Mouse (Mus musculus) frontal cortex, adult (tissue): ENCODE measurements at regions not wholly inside any gene's neighbourhood (a gene's known extent, or its start where the extent isn't known, plus 50 kb on each side); places are given as distances from the start of the nearest gene placed in this dataset.
A peak's percentile ranks its signal among the peaks of the same experiment; 100 is the strongest.

Experiments
- ATAC-seq: cut with Nextera tagmentation; 2 replicates; pipeline ENCODE4 v1.9.2; 2017; ENCODE audit warnings: mild to moderate bottlenecking, moderate library complexity, mixed read lengths; ENCODE audit not compliant: low TSS enrichment

DNA sequence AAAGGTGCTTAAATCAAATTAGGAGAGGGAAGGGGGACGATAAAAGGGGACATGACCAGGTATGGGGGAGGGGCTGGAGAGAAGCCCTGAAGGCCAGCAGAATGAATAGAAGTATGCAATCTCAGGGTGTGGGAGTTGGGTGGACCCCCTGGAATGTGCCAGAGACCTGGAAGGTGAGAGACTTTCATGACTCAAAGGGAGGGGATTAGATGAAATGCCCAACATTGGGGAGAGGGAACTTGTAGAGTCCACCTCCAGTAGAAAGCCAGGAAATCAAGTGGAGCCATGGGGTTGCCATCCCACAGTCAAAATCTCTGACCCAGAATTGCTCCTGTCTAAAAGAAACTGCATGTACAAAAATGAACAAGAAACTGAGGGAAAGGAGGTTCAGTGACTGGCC, 666.5 kb downstream of the Cps1 start:
- ATAC-seq = no peak

DNA sequence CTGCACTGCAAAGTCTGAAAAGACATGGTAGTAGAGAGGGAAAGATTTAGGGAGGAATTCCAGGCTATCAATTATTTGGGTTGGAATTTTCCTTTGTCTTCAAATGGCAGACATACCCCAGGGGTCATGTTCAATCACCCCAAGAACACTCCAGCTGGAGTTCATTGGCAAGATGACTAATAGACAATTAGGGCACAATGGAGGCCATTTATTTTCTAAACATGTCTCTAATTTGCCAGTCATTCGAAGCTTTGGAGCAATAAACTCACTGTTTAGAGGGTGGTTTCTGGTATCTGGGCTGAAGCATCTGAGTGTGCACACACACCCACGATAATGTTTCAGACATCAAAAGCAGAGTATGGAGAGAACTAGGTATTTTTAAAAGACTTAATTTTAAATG, 672.2 kb downstream of the Cps1 start:
- ATAC-seq = peak; percentile 87

DNA sequence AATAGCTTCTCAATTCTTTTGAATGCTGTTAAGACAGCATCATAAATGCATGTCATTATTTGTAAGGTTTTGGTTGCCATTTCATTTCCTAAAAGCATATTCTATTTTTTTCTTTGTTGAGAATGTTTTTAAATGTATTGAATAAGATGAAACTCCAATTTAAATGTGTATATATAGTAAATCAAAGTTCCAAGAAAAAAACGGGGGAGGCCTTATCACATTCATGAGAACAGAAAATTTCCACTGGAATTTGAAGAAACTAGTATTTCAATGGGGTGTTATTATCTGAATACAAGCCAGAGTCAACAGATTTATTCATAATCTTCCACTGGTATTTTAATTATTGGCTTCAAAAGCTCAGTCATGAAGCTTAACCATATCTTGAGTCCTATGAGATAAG, 672.7 kb downstream of the Cps1 start:
- peak; percentile 53 for ATAC-seq

DNA sequence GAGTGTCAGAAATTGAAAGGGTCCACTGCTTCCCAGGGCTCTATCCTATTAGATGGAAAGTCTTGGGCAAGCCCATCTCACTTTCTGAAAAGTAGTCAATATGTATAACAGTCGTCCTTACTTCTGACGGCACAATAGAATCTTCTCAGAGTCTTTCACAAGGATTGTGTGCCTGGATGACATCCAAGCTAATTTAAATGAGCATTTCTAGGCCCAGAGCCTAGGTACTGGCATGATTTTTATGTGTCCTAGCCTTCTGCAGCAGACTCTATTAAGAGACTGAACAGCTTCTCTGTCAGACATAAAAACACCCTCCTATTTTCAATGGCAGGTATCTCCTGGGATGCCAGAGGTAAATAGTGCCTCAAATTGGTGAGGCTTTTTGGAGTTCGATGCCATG, 680.5 kb downstream of the Cps1 start:
- ATAC-seq = peak; percentile 72

DNA sequence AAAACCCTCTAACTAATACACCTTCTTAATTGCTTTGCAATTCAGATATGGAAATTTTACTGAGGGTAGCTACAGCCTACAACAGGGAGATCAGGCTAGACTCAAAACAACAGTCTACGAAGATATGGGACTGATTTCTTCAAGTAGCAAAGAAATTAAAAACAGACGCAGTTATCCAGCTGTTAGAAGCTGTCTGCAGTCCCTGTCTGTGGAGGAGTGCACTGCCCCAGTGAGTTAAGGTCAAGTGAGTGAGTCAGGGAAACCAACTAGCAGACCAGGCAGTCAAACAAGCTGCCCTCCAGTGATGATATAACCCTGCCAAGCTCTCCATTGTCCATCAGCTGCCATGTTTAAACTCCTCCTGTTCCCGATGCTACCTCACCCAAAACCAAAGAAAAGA, 697.3 kb downstream of the Cps1 start:
- ATAC-seq = no peak

DNA sequence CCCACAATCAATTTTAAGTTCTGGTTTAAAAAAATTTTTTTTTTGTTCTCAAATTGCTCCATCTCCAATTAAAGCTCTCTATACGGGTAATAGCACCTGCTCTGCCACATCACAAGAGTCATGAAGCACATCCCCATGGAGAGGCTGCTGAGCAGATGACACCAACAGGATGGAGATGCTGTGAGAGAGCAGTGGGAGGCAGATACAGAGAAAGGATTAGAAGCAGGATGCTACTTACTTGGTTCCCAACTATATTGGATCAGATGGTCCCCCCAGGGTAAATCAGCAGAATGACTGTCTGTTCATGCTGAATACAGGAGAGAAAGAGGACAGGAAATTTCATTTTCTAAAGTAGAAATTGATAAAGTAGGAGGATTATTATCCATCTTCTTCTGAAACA, 725.2 kb downstream of the Cps1 start:
- ATAC-seq = no peak

DNA sequence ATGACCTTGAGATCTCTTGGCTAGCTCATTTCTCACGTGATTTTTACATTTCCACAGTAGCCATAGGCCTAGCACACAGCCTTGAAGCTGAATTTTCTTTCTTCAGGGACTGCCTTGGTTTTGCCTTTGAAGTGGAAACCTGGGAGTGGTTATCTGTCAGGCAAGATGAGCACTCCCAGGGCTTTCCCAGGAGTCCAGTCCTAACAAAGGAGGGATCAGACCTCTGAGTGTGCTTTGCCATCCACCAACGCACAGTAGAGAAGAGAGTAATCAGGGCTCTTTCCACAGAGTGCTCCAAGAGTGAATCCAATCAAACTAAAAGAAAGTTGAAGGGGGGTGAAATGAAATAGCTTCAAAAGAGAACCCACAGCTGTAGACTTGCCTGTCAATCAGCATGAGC, 770.7 kb downstream of the Cps1 start:
- ATAC-seq = no peak

DNA sequence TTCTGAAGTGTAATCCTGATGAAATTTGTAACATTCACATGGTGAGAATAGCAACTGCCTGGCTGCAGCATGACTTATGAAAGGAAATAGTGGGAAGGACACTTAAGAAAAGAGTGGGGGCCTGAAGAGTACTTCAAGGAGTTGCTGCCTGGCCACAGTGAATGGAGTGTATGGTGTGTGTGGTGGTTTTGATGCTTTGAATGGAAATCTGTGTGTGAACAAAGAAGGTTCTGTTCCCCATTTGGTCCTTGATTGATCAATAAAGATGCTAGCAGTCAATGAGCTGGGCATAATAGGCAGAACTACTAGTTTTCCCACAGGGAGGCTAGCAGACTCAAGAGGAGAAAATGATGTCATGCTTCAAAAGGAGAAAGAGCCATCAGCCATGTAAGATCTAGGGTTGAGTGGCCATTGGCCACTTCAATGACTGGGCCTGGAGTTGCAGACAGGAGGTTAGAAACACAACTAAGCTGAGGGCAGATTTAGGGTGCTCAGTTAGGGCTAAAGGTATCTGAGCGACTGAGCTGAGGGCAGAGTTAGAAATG, 772.0 kb downstream of the Cps1 start:
- no peak for ATAC-seq

DNA sequence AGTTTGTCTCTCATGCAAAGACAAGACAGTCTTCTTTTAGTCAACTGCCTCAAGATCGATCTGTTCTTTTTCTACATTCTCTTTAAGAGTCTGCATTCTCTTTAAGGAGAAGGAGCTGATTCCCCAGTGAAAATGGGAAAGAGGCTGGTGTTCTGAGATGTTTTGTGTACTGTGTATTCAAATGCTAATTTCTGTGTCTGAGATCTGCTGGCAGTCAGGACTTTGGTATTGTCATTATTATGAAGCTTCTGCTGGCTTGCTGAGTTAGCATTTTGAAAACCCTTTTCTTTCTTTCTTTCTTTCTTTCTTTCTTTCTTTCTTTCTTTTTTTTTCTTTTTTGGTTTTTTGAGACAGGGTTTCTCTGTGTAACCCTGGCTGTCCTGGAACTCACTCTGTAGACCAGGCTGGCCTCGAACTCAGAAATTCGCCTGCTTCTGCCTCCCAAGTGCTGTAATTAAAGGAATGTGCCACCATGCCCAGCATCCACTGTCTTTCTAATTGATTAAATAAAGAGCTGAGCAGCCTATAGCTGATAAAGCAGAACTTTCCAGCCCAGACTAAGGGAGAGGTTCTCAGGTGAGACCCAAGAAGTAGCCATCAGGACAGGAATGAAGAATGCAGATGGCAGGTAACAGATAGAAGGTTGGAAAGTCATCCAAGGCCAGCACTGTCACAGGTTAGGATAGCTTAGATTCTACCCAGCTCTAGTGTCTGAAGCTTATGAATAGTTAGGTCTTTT, 813.1 kb downstream of the Cps1 start:
- ATAC-seq = no peak

DNA sequence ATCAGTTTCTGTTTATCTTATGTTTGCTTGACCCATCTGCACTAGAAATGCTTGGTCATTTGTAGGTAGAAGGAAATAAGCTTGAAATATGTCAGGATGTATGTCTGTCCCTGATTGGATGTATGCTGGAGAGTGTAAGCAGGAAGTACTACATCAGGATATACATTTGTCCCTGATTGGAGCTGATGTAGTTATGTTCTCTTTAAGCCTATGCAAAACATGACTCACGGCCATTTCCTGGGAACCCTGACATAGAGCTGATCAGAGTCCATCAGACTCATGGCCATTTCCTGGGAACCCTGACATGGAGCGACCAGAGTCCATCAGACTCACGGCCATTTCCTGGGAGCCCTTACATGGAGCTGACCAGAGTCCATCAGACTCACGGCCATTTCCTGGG, 858.6 kb downstream of the Cps1 start:
- ATAC-seq = no peak
